Mouse (Mus musculus) intestine, embryonic 15.5 days (tissue): ENCODE results near the gene Atp6v0e. TPM values are rescaled to one million over a fixed set of nuclear protein-coding genes. Genes with fewer than 3 reads are reported as not detected.
A peak's percentile ranks its signal among the peaks of the same experiment; 100 is the strongest.

Experiments
- ATAC-seq: fragments of 200-750 bp; cut with Nextera tagmentation; 2 replicates; pipeline ENCODE4 v1.8.0; 2017; ENCODE audit warnings: moderate TSS enrichment, moderate library complexity
- H3K27ac ChIP-seq: fragments of 300-500 bp; sonication (generic); 2 replicates; pipeline ENCODE4 v1.5.1; 2015; ENCODE audit warnings: mild to moderate bottlenecking, inconsistent platforms
- H3K27me3 ChIP-seq: fragments of 300-500 bp; sonication (generic); replicated peaks from 2 replicates; pipeline ENCODE4 v1.6.1; 2015; ENCODE audit warnings: inconsistent platforms
- H3K36me3 ChIP-seq: fragments of 300-500 bp; sonication (generic); 2 replicates; pipeline ENCODE4 v1.6.1; 2015; ENCODE audit warnings: inconsistent platforms
- H3K4me1 ChIP-seq: fragments of 300-500 bp; sonication (generic); replicated peaks from 2 replicates; pipeline ENCODE4 v1.6.1; 2015; ENCODE audit warnings: inconsistent platforms
- H3K4me2 ChIP-seq: fragments of 300-500 bp; sonication (generic); replicated peaks from 2 replicates; pipeline ENCODE4 v1.6.1; 2015; ENCODE audit warnings: mild to moderate bottlenecking, inconsistent platforms
- H3K4me3 ChIP-seq: fragments of 300-500 bp; sonication (generic); replicated peaks from 2 replicates; pipeline ENCODE4 v1.5.1; 2015; ENCODE audit warnings: inconsistent platforms
- H3K9ac ChIP-seq: fragments of 300-500 bp; sonication (generic); 2 replicates; pipeline ENCODE4 v1.6.1; 2015; ENCODE audit warnings: inconsistent platforms
- H3K9me3 ChIP-seq: fragments of 300-500 bp; sonication (generic); 2 replicates; pipeline ENCODE4 v1.6.1; 2016; ENCODE audit warnings: inconsistent platforms
- WGBS: fragments of 180-500 bp; shearing (Covaris S2); methylation state at CpG from one replicate; pipeline ENCODE4 v1.1.7; 2015; 5-methylcytosine and 5-hydroxymethylcytosine counted together
- polyA plus RNA-seq: library from polyadenylated mRNA; unstranded; fragments of >200 nt; fragmentation: Nextera tagmentation; extraction: Ambion mirVana; gene quantifications from 2 replicates; pipeline ENCODE4 v1.2.1, GENCODE M21; 2015

Atp6v0e gene
- polyA plus RNA-seq, 1 experiment from 2014 or later, result 259 TPM

- Histone ChIP-seq H3K4me3 (no peak overlapping the region), H3K27ac (no peak overlapping the region)
- WGBS, result 58% methylated on average over 4 of the region's 4 CpGs
These were observed 8.2 kb downstream of the Atp6v0e start for GRCm38 (mm10) chr17:26671268-26671667.

GRCm38 (mm10) chr17:26675845-26676244 is 12.8 kb downstream of the Atp6v0e start:
- H3K4me2 ChIP-seq, result peak overlapping the region; percentile 69
- no peaks in the 10 kb centered on the region for H3K27me3 ChIP-seq
- peak overlapping the region; percentile 94; the same call in 1 of the 2 replicates for H3K27ac ChIP-seq
- H3K4me3 ChIP-seq, result peak overlapping the region; percentile 92
- no peaks in the 10 kb centered on the region for H3K9me3 ChIP-seq
- ATAC-seq, result peak; percentile 23; the same call in 1 of the 2 replicates
- H3K4me1 ChIP-seq, result peaks cover 11% of the 10 kb centered on the region; the same call in 1 of the 2 replicates
- peaks cover 4% of the 10 kb centered on the region; the same call in 1 of the 2 replicates for H3K36me3 ChIP-seq
- 19% methylated on average over 7 of the region's 7 CpGs for WGBS
- peak overlapping the region; percentile 80; the same call in 1 of the 2 replicates for H3K9ac ChIP-seq

More at GRCm38 (mm10) chr17:26671268-26671667, 8.2 kb downstream of the Atp6v0e start:
- H3K4me1 ChIP-seq, result no peaks in the 10 kb centered on the region
- H3K36me3 ChIP-seq, result no peaks in the 10 kb centered on the region
- no peak overlapping the region for H3K9ac ChIP-seq
- no peaks in the 10 kb centered on the region for H3K9me3 ChIP-seq
- no peaks in the 10 kb centered on the region for H3K27me3 ChIP-seq
- ATAC-seq, result no peak
- H3K4me2 ChIP-seq, result no peak overlapping the region

DNA sequence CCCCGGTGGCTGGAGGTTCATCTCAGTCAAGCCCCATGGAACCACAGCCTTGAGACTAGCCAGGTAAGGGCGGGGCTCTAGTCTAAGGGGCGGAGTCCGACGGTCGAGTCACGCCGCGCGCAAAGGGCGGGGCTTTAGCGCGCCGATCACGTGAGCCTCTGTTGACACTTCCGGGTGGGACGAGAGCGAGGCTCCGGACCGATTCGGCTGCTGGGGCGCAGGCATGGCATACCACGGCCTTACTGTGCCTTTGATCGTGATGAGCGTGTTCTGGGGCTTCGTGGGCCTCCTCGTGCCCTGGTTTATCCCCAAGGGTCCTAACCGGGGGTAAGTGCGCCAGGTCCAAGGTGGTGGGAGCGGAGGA is 13.2 kb downstream of the Atp6v0e start:
- ATAC-seq, result peak; percentile 98
- no peaks in the 10 kb centered on the region for H3K9me3 ChIP-seq
- peaks cover 4% of the 10 kb centered on the region; the same call in 1 of the 2 replicates for H3K36me3 ChIP-seq
- under 1% methylated on average over 30 of the region's 30 CpGs for WGBS
- no peaks in the 10 kb centered on the region for H3K27me3 ChIP-seq
- peaks cover 11% of the 10 kb centered on the region; the same call in 1 of the 2 replicates for H3K4me1 ChIP-seq
- peak overlapping the region; percentile 94 for H3K27ac ChIP-seq
- peak overlapping the region; percentile 92 for H3K4me3 ChIP-seq
- H3K9ac ChIP-seq, result peak overlapping the region; percentile 80
- H3K4me2 ChIP-seq, result peak overlapping the region; percentile 69

DNA sequence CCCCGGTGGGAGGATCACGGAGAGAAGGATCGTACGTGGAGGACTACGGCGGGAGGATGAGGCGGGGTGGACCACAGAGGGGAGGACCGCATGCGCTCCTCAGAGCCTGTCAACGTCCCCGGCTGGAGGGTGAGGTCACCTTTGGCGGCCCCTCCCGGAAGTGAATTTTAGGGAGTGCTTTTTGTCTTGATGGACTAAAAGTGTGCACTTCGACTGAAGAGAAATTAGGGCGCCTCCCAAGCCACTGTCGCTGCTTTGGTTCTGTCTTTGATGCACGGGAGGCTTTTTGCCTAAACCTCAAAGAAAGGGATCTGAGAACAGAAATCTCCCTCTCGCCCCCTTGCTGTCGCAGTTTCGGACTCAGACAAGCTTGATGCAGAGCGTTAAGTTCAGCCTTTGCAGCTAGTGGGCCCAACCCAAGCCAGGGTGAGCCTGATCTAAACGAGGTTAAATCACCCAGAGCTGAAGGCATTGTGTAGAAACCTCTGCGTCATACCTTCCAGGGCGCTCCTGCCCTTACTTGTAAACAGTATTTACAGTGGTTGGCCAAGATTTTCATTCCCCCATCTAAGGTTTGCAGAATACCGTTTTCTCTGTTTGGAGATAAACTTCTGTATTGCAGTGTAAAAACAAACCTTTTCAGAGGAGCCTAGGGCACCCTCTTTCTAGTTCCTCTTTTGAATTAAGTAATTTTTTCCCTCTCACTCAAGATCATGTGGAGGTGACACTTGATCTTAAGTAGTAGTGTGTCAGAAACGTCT is 13.8 kb downstream of the Atp6v0e start:
- peak overlapping the region; percentile 92 for H3K4me3 ChIP-seq
- H3K27me3 ChIP-seq, result no peaks in the 10 kb centered on the region
- H3K9ac ChIP-seq, result peak overlapping the region; percentile 80
- H3K4me2 ChIP-seq, result peak overlapping the region; percentile 69
- 1% methylated on average over 26 of the region's 26 CpGs for WGBS
- peaks cover 4% of the 10 kb centered on the region for H3K36me3 ChIP-seq
- peaks cover 11% of the 10 kb centered on the region; the same call in 1 of the 2 replicates for H3K4me1 ChIP-seq
- peak; percentile 93 for ATAC-seq
- no peaks in the 10 kb centered on the region for H3K9me3 ChIP-seq
- H3K27ac ChIP-seq, result peak overlapping the region; percentile 94

GRCm38 (mm10) chr17:26677711-26678637 is 14.9 kb downstream of the Atp6v0e start:
- Histone ChIP-seq H3K4me2 (peak overlapping the region; percentile 69; the same call in 1 of the 2 replicates), H3K9ac (peak overlapping the region; percentile 13; the same call in 1 of the 2 replicates), H3K9me3 (no peaks in the 10 kb centered on the region), H3K4me3 (no peak overlapping the region), H3K27ac (no peak overlapping the region), H3K27me3 (no peaks in the 10 kb centered on the region), H3K4me1 (peaks cover 11% of the 10 kb centered on the region; the same call in 1 of the 2 replicates), H3K36me3 (peaks cover 4% of the 10 kb centered on the region)
- WGBS, result 80% methylated on average over 7 of the region's 7 CpGs
- ATAC-seq, result no peak

DNA sequence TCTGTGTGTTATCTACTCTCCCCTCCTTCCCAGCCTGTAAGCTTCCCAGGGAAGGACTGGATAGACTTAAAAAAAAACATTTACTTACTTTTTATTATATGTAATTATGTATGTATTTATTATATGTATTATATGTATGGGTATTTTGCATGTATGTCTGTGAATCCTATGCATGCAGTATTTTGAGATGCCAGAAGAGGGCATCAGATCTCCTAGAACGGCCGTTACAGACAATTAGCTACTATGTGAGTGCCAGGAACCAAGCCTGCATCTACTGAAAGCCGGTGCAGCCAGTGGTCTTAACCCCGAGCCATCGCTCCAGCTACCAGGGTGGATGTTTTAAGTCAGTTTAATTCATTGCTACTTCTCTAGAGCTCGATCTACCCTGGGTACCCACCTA is 18.2 kb downstream of the Atp6v0e start:
- Histone ChIP-seq H3K4me3 (no peak overlapping the region), H3K27me3 (no peaks in the 10 kb centered on the region), H3K9me3 (no peaks in the 10 kb centered on the region), H3K9ac (no peak overlapping the region), H3K4me2 (no peak overlapping the region), H3K36me3 (peaks cover 11% of the 10 kb centered on the region), H3K4me1 (peaks cover 11% of the 10 kb centered on the region; the same call in 1 of the 2 replicates), H3K27ac (no peak overlapping the region)
- no peak for ATAC-seq
- 93% methylated on average over 6 of the region's 6 CpGs for WGBS

- H3K27me3 ChIP-seq, result no peaks in the 10 kb centered on the region
- no peaks in the 10 kb centered on the region for H3K4me1 ChIP-seq
- WGBS, result 85% methylated on average over 17 of the region's 17 CpGs
- no peak overlapping the region for H3K4me2 ChIP-seq
- peaks cover 7% of the 10 kb centered on the region; the same call in 1 of the 2 replicates for H3K36me3 ChIP-seq
- H3K4me3 ChIP-seq, result no peak overlapping the region
- no peak for ATAC-seq
- H3K9ac ChIP-seq, result no peak overlapping the region
- no peak overlapping the region for H3K27ac ChIP-seq
- H3K9me3 ChIP-seq, result no peaks in the 10 kb centered on the region
These were observed 23.4 kb downstream of the Atp6v0e start for GRCm38 (mm10) chr17:26686334-26687000.

DNA sequence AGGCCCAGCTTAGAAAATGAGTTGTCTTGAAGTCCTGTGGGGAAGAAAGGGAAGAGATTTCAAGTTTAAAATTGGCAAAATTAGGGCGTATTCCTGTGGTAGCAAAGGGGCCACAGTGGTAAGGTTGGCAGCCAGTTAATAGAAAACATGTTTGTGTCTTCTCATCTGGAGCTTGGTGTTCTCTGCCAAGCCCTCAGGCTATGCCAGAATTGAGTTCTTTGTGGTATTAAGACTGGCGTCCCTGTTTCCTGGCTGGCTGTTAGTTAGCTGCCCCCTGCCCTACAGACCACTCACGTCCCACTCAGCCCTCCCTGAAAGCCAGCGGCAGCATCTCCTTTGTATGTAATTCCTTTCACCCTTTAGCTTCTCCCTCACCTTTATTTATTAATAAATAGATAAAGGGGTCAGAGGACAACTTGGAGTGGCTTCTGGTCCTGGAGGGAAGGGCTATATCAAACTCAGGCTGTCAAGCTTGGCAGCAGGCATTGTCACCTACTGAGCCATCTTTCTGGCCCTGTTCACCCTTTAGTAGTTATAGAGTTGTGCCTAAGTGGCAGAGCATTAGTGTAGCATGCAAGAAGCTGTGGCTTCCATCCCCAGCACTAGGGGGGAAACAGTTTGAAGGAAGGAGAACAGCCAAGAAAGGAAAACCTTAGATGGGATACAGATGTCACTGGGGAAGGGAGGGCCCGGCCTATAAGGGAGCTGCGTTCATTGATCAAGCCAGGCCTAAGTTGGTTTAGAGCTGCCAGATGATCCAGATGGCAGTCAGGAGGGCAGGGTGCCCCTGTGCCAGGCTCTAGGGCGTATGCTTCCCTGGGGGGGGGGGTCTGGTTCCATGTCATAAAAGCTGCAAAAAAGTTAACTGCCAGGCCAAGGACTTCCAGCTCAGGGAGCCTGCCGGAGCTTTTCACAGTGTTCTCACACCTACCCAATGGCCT is 26.0 kb downstream of the Atp6v0e start:
- 77% methylated on average over 8 of the region's 8 CpGs for WGBS
- ATAC-seq, result no peak
- Histone ChIP-seq H3K4me1 (no peaks in the 10 kb centered on the region), H3K4me2 (no peak overlapping the region), H3K9me3 (no peaks in the 10 kb centered on the region), H3K9ac (no peak overlapping the region), H3K36me3 (peaks cover 2% of the 10 kb centered on the region; the same call in 1 of the 2 replicates), H3K4me3 (no peak overlapping the region), H3K27me3 (no peaks in the 10 kb centered on the region), H3K27ac (no peak overlapping the region)

DNA sequence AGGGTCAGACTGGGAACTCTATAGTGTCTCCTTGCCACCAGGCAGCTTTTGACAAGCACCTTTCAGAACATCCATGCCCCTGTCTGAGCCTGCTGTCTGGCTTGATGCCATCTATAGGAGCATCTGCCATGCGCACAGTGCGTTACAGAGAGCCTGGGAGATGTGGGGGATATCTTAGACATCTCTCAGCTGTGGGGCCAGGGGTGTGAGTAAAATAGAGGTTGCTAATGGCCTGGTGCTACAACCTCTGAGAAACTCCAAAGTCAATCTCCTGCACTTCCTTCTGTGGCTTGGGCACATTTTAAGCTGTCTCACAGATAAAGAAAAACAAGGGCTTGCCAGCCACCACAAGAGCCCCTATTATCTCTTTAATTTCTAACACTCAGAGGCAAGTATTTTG is 26.8 kb downstream of the Atp6v0e start:
- 76% methylated on average over 2 of the region's 2 CpGs for WGBS
- Histone ChIP-seq H3K4me2 (no peak overlapping the region), H3K27me3 (no peaks in the 10 kb centered on the region), H3K9me3 (no peaks in the 10 kb centered on the region), H3K4me3 (no peak overlapping the region), H3K27ac (no peak overlapping the region), H3K4me1 (no peaks in the 10 kb centered on the region), H3K9ac (no peak overlapping the region), H3K36me3 (no peaks in the 10 kb centered on the region)
- no peak for ATAC-seq

DNA sequence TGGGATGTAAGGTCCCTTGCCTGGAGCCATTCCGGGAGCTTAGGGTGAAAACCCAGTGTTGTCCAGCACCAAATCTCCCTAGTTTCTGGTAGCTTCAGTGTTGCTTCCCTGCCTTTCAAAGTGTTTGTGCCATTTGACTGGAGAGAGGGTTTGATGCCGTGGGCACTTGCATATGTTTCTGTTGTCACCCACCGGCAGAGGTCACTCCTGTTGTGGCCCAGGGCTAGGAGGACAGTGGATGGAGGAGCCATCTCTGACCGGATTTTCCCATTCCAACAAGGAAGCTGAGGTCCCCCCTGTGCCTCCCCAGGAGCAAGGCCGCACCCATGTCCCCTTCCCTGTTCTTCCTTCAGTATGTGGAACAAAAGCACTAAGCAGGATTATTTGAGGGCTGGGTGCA is 27.2 kb downstream of the Atp6v0e start:
- Histone ChIP-seq H3K27me3 (no peaks in the 10 kb centered on the region), H3K4me3 (no peak overlapping the region), H3K9me3 (no peaks in the 10 kb centered on the region), H3K36me3 (no peaks in the 10 kb centered on the region), H3K9ac (no peak overlapping the region), H3K27ac (no peak overlapping the region), H3K4me1 (no peaks in the 10 kb centered on the region), H3K4me2 (no peak overlapping the region)
- 80% methylated on average over 5 of the region's 5 CpGs for WGBS
- ATAC-seq, result no peak

DNA sequence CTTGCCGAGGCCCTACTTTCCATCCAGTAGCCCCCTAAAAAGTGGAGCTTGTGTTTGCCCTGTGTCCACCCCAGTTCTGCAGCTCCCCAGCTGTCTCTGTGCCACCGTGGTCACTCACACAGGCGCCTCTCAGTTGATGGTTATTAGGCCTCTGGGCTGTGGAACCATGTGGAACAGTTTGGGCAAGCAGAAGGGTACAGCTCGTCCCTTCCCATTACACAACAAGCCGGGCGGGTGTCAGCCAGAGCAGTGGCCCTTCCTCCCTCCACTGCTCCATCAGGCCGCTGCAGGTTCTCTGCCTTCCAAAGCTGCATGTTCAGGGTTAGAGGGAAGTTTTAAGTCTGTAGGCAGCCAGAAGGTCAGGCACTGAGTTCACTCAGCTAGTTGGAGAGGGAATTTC is 28.1 kb downstream of the Atp6v0e start:
- no peak overlapping the region for H3K4me3 ChIP-seq
- H3K4me2 ChIP-seq, result no peak overlapping the region
- no peaks in the 10 kb centered on the region for H3K36me3 ChIP-seq
- no peaks in the 10 kb centered on the region for H3K4me1 ChIP-seq
- WGBS, result 91% methylated on average over 7 of the region's 7 CpGs
- H3K27ac ChIP-seq, result no peak overlapping the region
- ATAC-seq, result no peak
- no peaks in the 10 kb centered on the region for H3K9me3 ChIP-seq
- no peaks in the 10 kb centered on the region for H3K27me3 ChIP-seq
- no peak overlapping the region for H3K9ac ChIP-seq
